Mouse (Mus musculus) hindbrain, embryonic 14.5 days (tissue): Measurements from ENCODE around the gene Stard13. TPM values are rescaled to one million over a fixed set of nuclear protein-coding genes. Genes with fewer than 3 reads are reported as not detected.

Experiments
- ATAC-seq: fragments of 200-750 bp; cut with Nextera tagmentation; 2 replicates; pipeline ENCODE4 v1.8.0; 2017; ENCODE audit warnings: moderate number of reproducible peaks, mild to moderate bottlenecking, moderate TSS enrichment, moderate library complexity; ENCODE audit not compliant: low FRiP score
- DNase-seq: peaks from one replicate; pipeline ENCODE4 v3.0.0-alpha.2; 2015; ENCODE audit warnings: low spot score
- H3K27ac ChIP-seq: fragments of 300-500 bp; sonication (generic); 2 replicates; pipeline ENCODE4 v1.5.1; 2014; ENCODE audit warnings: mild to moderate bottlenecking, moderate library complexity
- H3K27me3 ChIP-seq: fragments of 300-500 bp; sonication (generic); 2 replicates; pipeline ENCODE4 v1.6.1; 2014; ENCODE audit warnings: mild to moderate bottlenecking, low read length, mixed read lengths; ENCODE audit not compliant: control insufficient read depth, insufficient read depth
- H3K36me3 ChIP-seq: fragments of 300-500 bp; sonication (generic); replicated peaks from 2 replicates; pipeline ENCODE4 v1.6.1; 2014; ENCODE audit not compliant: control insufficient read depth, insufficient read depth
- H3K4me1 ChIP-seq: fragments of 300-500 bp; sonication (generic); replicated peaks from 2 replicates; pipeline ENCODE4 v1.6.1; 2014; ENCODE audit warnings: antibody characterized with exemption, low read length, mixed read lengths; ENCODE audit not compliant: control insufficient read depth, insufficient read depth
- H3K4me2 ChIP-seq: fragments of 300-500 bp; sonication (generic); replicated peaks from 2 replicates; pipeline ENCODE4 v1.6.1; 2014; ENCODE audit warnings: mild to moderate bottlenecking, moderate library complexity
- H3K4me3 ChIP-seq: fragments of 300-500 bp; sonication (generic); replicated peaks from 2 replicates; pipeline ENCODE4 v1.5.1; 2014; ENCODE audit warnings: mild to moderate bottlenecking, low read length
- H3K9ac ChIP-seq: fragments of 300-500 bp; sonication (generic); 2 replicates; pipeline ENCODE4 v1.6.1; 2014
- H3K9me3 ChIP-seq: fragments of 300-500 bp; sonication (generic); 2 replicates; pipeline ENCODE4 v1.6.1; 2016; ENCODE audit warnings: low read length; ENCODE audit not compliant: control insufficient read depth
- WGBS: fragments of 180-500 bp; shearing (Covaris S2); extraction: QIAGEN DNeasy Blood & Tissue Kit; methylation state at CpG from one replicate; pipeline ENCODE4 v1.1.7; 2014; 5-methylcytosine and 5-hydroxymethylcytosine counted together
- polyA plus RNA-seq: library from polyadenylated mRNA; unstranded; fragments of >200 nt; fragmentation: Nextera tagmentation; extraction: Ambion mirVana; gene quantifications from 2 replicates; pipeline ENCODE4 v1.2.1, GENCODE M21; 2014

Gene Stard13
- polyA plus RNA-seq = 6.0 and 7.1 TPM in 2 replicates

DNA sequence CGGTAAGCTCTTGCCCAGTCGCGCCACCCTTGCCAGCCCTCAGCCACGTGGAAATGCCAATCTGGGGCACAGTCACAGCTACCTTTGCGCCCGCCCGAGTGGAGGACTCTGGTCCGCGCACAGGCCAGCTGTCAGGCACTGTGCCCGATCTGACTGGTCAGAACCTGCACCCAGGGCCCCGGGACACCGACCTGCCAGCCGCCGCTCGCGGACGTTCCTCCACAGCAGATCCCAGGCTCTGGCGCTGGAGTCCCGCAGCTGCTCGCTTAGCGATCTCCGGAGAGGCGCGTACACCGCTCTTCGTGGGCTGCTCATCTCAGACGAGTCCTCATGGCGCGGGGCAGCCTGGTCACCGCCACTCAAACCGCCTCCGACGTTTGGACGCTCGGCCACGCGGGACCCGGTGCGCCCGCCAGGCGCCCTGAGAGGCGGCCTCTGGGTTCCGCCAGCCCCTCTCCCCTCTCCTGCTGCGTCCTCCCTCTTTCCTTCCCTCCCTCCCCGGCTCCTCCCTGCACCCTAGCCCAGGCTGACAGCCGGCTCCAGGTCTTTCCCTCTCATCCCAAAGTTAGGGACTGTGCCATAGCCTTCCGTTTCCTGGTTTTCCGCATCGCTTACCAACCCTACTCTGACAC, at the start of gene Stard13:
Stard13 (minus strand) TSS at position 437 of the 632 bp plus-strand sequence.
- Histone ChIP-seq H3K36me3 (no peaks in the 10 kb centered on the region), H3K4me2 (peak within 1 kb of the TSS; percentile 95), H3K27me3 (peaks cover 16% of the 10 kb centered on the region; the same call in 1 of the 2 replicates), H3K9me3 (no peaks in the 10 kb centered on the region), H3K9ac (peak within 1 kb of the TSS; percentile 69), H3K4me3 (peak within 1 kb of the TSS; percentile 49), H3K4me1 (peaks cover 6% of the 10 kb centered on the region), H3K27ac (no peak within 1 kb of the TSS)
- WGBS = under 1% methylated on average over 49 of the region's 49 CpGs
- DNase-seq (no peak), ATAC-seq (peak; percentile 66; the same call in 1 of the 2 replicates)

DNA sequence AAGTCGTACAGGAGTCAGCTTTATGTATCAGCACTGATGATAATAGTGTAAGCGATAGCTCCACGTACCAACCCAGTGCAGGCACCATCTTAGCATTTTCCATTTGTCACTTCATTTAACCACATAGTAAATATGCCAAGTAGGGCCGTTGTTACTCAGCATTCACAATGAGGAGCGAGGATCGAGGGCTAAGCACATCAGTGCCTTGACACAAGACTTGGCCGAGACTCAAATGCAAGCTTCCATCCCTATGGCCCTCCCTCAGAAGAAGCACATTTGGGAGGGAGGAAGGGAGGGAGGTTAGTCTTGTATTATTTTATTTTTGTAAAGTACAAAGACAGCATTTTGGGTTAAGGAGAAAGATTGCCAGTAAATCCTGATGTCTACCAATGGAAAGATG, 45.9 kb upstream of the Stard13 start:
- Histone ChIP-seq H3K27me3 (no peaks in the 10 kb centered on the region), H3K9ac (no peak overlapping the region), H3K4me2 (no peak overlapping the region), H3K9me3 (no peaks in the 10 kb centered on the region), H3K4me3 (no peak overlapping the region), H3K27ac (no peak overlapping the region), H3K36me3 (no peaks in the 10 kb centered on the region), H3K4me1 (no peaks in the 10 kb centered on the region)
- DNase-seq = no peak
- ATAC-seq = no peak
- 78% methylated on average over 7 of the region's 7 CpGs for WGBS

DNA sequence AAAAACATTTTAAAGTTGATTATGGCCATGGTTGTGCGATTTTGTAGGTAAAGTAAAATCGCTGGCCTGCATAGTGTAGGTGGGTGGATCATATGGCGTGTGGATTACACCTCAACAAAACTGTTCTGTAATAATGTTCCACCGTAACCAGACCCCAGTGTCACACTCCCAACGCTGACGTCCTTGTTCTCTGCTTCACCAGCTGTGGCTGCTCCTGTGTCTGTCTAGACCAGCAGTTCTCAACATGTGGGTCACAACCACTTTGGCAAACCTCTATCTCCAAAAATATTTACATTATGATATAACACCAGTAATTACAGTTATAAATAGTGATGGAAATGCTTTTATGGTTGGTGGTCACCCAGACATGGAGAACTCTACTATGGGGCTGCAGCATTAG, 44.3 kb upstream of the Stard13 start:
- no peak for ATAC-seq
- WGBS = 91% methylated on average over 6 of the region's 6 CpGs
- no peaks in the 10 kb centered on the region for H3K9me3 ChIP-seq

DNA sequence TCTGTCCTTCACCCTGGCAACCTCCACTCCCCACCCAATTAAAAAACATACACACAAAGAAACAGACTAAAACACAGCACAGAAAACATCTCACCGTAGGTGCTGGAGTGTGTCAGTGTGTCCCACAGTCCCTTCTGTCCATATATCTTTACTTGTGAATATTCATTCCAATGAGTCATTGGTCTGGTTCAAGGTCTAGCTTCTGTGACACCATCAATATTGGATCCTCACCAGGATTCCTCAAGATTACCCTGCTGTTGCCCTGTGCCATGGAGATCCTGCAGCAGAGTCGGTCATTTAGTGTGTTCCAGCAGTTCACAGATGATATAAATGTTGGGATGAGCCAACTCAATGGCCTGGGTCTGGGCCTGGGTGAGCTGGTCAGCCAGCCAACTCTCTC, 42.4 kb upstream of the Stard13 start:
- 96% methylated on average over 2 of the region's 2 CpGs for WGBS
- no peak overlapping the region for H3K27ac ChIP-seq
- no peak for DNase-seq
- no peak overlapping the region for H3K9ac ChIP-seq
- H3K4me1 ChIP-seq = no peaks in the 10 kb centered on the region
- no peak overlapping the region for H3K4me3 ChIP-seq
- no peaks in the 10 kb centered on the region for H3K27me3 ChIP-seq
- no peaks in the 10 kb centered on the region for H3K36me3 ChIP-seq
- H3K4me2 ChIP-seq = no peak overlapping the region
- no peak for ATAC-seq
- no peaks in the 10 kb centered on the region for H3K9me3 ChIP-seq

More for the DNA sequence above, 44.3 kb upstream of the Stard13 start:
- no peak for DNase-seq
- Histone ChIP-seq H3K27me3 (no peaks in the 10 kb centered on the region), H3K4me3 (no peak overlapping the region), H3K4me1 (no peaks in the 10 kb centered on the region), H3K9ac (no peak overlapping the region), H3K36me3 (no peaks in the 10 kb centered on the region), H3K4me2 (no peak overlapping the region), H3K27ac (no peak overlapping the region)

DNA sequence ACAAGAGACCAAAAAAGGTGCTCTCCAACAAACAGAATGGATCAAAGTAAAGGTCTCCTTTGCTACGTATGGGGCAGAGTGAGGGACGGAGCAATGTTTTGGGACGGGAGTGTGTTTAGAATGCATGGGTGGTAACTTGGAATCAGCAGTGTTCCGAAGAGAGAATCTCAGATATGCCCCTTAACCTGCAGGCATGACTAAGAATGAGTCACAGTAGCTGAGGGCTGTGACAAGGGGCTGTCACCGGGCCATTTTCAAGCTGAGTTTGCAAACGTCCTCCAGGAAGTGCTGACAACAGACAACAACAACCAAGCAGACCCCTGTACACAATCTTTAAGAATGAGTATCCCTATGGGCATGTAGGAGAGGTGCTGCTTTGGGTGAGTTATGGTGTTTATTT, 40.6 kb upstream of the Stard13 start:
- ATAC-seq (no peak), DNase-seq (no peak)
- 72% methylated on average over 6 of the region's 6 CpGs for WGBS
- no peak overlapping the region for H3K9ac ChIP-seq
- H3K9me3 ChIP-seq = no peaks in the 10 kb centered on the region
- H3K4me1 ChIP-seq = no peaks in the 10 kb centered on the region
- H3K4me2 ChIP-seq = no peak overlapping the region
- no peaks in the 10 kb centered on the region for H3K27me3 ChIP-seq
- no peaks in the 10 kb centered on the region for H3K36me3 ChIP-seq
- no peak overlapping the region for H3K27ac ChIP-seq
- H3K4me3 ChIP-seq = no peak overlapping the region

DNA sequence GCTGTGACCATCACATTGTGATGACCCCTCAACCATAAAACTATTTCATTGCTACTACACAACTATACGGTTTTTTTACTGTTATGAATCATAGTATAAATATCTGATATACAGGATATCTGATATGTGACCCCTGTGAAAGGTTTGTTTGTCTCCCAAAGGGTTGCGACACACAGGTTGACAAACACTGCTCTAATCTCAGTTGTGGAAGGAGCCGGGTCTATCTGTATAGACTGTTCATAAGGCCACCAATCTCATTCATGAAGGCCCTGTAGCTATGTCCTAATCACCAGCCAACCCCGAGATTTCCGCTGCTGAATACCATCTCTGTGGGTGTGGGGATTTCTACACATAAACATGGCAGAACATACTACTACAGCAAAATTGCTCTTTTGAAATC, 37.2 kb upstream of the Stard13 start:
- 96% methylated on average over 5 of the region's 5 CpGs for WGBS
- H3K9me3 ChIP-seq = no peaks in the 10 kb centered on the region
- H3K9ac ChIP-seq = no peak overlapping the region
- H3K27ac ChIP-seq = no peak overlapping the region
- DNase-seq = no peak
- H3K36me3 ChIP-seq = no peaks in the 10 kb centered on the region
- H3K4me2 ChIP-seq = no peak overlapping the region
- no peak for ATAC-seq
- no peaks in the 10 kb centered on the region for H3K4me1 ChIP-seq
- H3K27me3 ChIP-seq = no peaks in the 10 kb centered on the region
- no peak overlapping the region for H3K4me3 ChIP-seq

DNA sequence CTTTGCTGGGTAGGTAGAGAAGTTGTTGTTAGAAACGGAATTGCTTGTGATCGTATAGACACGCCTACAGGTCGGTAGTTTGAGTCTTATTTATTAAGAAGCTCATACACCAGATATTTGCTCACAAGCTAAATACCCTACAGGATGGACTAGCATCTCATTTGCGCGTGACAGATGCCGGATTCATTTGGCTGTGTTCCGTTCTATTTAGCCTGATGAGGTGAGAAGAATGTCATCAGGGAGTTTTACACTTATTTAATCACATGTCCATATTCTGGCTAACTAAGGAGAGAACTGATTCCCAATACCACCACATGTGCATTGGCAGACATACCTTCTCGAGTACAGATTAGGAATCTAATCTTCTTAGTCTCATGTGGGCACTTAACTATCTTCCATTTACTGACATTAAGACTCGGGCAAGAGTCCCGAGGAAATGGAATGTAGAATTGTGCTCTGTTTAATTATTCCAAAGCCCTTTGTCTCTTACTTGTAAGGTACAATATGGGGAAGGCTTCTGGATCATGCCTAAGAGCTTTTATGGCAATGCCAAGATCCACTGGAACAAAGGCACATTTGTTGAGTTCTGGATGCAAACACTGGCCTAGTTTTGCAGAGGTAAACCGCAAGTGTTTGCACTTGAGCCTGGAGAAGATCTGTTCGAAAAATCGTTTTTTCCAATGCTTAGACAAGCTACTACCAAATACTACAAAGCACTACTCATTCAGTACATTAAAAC, 33.4 kb upstream of the Stard13 start:
- H3K4me1 ChIP-seq = no peaks in the 10 kb centered on the region
- peak; percentile 60; the same call in 1 of the 2 replicates for ATAC-seq
- no peak overlapping the region for H3K4me2 ChIP-seq
- no peaks in the 10 kb centered on the region for H3K27me3 ChIP-seq
- H3K4me3 ChIP-seq = no peak overlapping the region
- no peak overlapping the region for H3K27ac ChIP-seq
- H3K9ac ChIP-seq = no peak overlapping the region
- 77% methylated on average over 14 of the region's 14 CpGs for WGBS
- H3K36me3 ChIP-seq = no peaks in the 10 kb centered on the region
- no peak for DNase-seq
- no peaks in the 10 kb centered on the region for H3K9me3 ChIP-seq

DNA sequence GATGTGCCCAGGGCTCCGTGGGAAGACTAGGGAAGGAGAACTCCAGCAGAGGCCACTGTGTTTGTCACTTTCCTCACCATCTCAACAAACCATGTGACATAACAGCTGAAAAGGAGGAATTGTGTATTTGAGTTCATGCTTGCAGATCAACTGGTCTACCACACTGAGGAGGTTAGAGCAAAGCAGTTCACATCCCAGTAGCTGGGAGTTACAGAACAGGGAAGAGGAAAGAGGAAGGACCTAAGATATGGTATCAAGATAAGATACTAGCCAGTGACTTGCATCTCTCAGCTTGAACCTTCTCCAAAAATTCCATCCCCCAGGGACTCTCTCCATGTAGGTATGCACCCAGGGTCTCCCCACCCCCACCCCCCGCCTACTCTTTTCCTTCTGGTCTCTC, 27.9 kb upstream of the Stard13 start:
- H3K4me2 ChIP-seq = no peak overlapping the region
- no peak overlapping the region for H3K9ac ChIP-seq
- no peaks in the 10 kb centered on the region for H3K27me3 ChIP-seq
- H3K36me3 ChIP-seq = no peaks in the 10 kb centered on the region
- WGBS = 86% methylated on average over 2 of the region's 2 CpGs
- no peak overlapping the region for H3K27ac ChIP-seq
- DNase-seq = no peak
- no peak for ATAC-seq
- H3K9me3 ChIP-seq = no peaks in the 10 kb centered on the region
- no peaks in the 10 kb centered on the region for H3K4me1 ChIP-seq
- H3K4me3 ChIP-seq = no peak overlapping the region

DNA sequence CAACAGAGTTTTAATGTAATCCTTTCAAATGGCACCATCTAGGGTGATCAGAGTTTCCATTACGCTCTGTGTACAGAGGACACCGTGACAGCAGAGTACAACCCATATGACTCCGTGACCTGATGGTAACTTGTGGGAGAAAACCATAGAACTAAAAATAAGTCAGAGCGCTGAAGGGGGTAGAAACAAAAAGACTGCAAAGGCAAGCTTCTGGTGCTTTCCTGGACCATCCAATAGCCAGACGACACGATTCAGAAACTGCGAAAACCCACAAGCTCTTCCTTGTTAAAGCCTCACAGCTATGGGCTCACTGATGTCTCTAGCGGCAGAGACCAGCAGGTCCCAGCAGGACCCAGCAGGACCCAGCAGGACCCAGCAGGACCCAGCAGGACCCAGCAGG, 18.6 kb upstream of the Stard13 start:
- ATAC-seq = no peak
- DNase-seq = no peak
- no peak overlapping the region for H3K4me3 ChIP-seq
- WGBS = 53% methylated on average over 8 of the region's 8 CpGs
- no peaks in the 10 kb centered on the region for H3K27me3 ChIP-seq
- peak overlapping the region; percentile 24; the same call in 1 of the 2 replicates for H3K4me2 ChIP-seq
- H3K9ac ChIP-seq = no peak overlapping the region
- H3K4me1 ChIP-seq = no peaks in the 10 kb centered on the region
- H3K9me3 ChIP-seq = no peaks in the 10 kb centered on the region
- H3K36me3 ChIP-seq = no peaks in the 10 kb centered on the region
- no peak overlapping the region for H3K27ac ChIP-seq
